Mouse (Mus musculus) C2C12 (cell line): ENCODE measurements at regions not wholly inside any gene's neighbourhood (a gene's known extent, or its start where the extent isn't known, plus 50 kb on each side); places are given as distances from the start of the nearest gene placed in this dataset.
A peak's percentile ranks its signal among the peaks of the same experiment; 100 is the strongest.

ENCODE experiments used
- H3K27me3 ChIP-seq: one replicate; pipeline ENCODE4 v1.6.1; 2011; ENCODE audit not compliant: control insufficient read depth, insufficient read depth, insufficient read length
- H3K36me3 ChIP-seq: one replicate; pipeline ENCODE4 v1.6.1; 2011; ENCODE audit not compliant: control insufficient read depth, insufficient read depth
- H3K4me3 ChIP-seq: one replicate; pipeline ENCODE4 v1.5.1; 2011; ENCODE audit warnings: mild to moderate bottlenecking, control low read depth; ENCODE audit not compliant: poor library complexity, insufficient read depth, severe bottlenecking
- H3K79me2 ChIP-seq: one replicate; pipeline ENCODE4 v1.6.1; 2011; ENCODE audit not compliant: control insufficient read depth, insufficient read depth
- H3K79me3 ChIP-seq: one replicate; pipeline ENCODE4 v1.6.1; 2011; ENCODE audit warnings: low read depth, control low read depth
- H3ac ChIP-seq: one replicate; pipeline ENCODE3; 2011; ENCODE audit warnings: low read depth; ENCODE audit not compliant: control insufficient read depth, insufficient read length
- CEBPB ChIP-seq: IDR thresholded peaks from one replicate; pipeline ENCODE4 v1.6.1; 2011; ENCODE audit warnings: low read depth, mild to moderate bottlenecking, control low read depth, moderate library complexity
- CTCF ChIP-seq: IDR thresholded peaks from one replicate; pipeline ENCODE4 v1.5.1; 2011; ENCODE audit not compliant: control insufficient read depth, insufficient read depth, insufficient read length
- FOSL1 ChIP-seq: IDR thresholded peaks from one replicate; pipeline ENCODE4 v1.8.0; 2011; ENCODE audit warnings: mild to moderate bottlenecking, low read length; ENCODE audit not compliant: poor library complexity, insufficient read depth, severe bottlenecking
- MAX ChIP-seq: IDR thresholded peaks from one replicate; pipeline ENCODE4 v1.6.1; 2011; ENCODE audit warnings: mild to moderate bottlenecking, control low read depth
- MYOD1 ChIP-seq: IDR thresholded peaks from one replicate; pipeline ENCODE4 v1.6.1; 2011; ENCODE audit warnings: low read depth; ENCODE audit not compliant: control insufficient read depth, insufficient read length
- MYOG ChIP-seq: IDR thresholded peaks from one replicate; pipeline ENCODE4 v1.6.1; 2011; ENCODE audit not compliant: control insufficient read depth, insufficient read length; ENCODE audit errors: extremely low read depth
- USF1 ChIP-seq: IDR thresholded peaks from one replicate; pipeline ENCODE4 v1.6.1; 2011; ENCODE audit warnings: low read depth, mild to moderate bottlenecking, control low read depth, moderate library complexity

DNA sequence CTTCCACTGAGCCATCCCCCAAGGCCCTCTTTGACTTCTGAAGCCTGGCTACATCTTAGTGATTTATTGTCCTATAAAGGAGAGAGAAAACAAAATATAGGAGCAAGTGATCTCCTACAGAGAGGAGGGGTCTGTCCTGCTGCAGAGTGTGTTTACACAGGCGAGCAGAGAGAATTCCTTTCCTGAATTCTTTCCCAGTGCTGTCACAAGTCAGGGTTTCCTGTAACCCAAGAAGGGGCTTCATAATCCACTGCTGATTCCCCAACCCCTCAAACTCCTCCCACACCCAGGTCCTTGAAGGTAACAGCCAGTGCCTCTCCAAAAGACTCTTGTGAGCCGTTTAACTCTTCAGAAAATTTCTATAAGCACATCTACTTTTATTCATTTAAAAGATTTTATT is 66.8 kb upstream of the Tpm1 start:
- Histone ChIP-seq H3K79me3 (no peaks in the 10 kb centered on the region), H3ac (no peak overlapping the region), H3K36me3 (no peaks in the 10 kb centered on the region), H3K27me3 (no peaks in the 10 kb centered on the region), H3K4me3 (no peak overlapping the region), H3K79me2 (no peaks in the 10 kb centered on the region)
- TF ChIP-seq MAX (no peak), CTCF (no peak), MYOD1 (peak; percentile 45), FOSL1 (no peak), CEBPB (no peak)

DNA sequence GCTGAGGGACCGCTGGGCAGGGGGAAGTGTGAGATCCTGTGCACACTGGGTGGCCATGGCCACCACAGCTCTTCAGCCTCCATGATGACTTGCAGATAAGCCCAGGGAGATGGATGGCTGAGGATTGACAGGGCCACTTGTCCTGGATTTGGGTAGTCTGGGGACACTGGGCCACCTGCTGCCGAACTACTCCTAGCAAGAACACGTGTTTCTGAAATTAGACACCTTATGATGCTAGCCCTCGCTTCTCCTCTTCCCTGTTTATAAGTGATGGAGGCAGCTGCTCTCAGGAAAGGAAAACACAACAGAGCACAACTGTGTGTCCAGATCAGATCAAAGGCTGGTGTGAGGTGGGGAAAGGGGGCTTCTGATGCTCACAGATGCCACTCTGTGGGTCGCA is 64.9 kb upstream of the Tpm1 start:
- TF ChIP-seq MAX, result no peak
- TF ChIP-seq CEBPB, result no peak
- TF ChIP-seq MYOD1, result peak; percentile 93
- no peak for TF ChIP-seq FOSL1
- H3K4me3 ChIP-seq, result no peak overlapping the region
- H3ac ChIP-seq, result no peak overlapping the region
- no peaks in the 10 kb centered on the region for H3K36me3 ChIP-seq
- no peaks in the 10 kb centered on the region for H3K79me3 ChIP-seq
- no peaks in the 10 kb centered on the region for H3K79me2 ChIP-seq
- no peaks in the 10 kb centered on the region for H3K27me3 ChIP-seq

DNA sequence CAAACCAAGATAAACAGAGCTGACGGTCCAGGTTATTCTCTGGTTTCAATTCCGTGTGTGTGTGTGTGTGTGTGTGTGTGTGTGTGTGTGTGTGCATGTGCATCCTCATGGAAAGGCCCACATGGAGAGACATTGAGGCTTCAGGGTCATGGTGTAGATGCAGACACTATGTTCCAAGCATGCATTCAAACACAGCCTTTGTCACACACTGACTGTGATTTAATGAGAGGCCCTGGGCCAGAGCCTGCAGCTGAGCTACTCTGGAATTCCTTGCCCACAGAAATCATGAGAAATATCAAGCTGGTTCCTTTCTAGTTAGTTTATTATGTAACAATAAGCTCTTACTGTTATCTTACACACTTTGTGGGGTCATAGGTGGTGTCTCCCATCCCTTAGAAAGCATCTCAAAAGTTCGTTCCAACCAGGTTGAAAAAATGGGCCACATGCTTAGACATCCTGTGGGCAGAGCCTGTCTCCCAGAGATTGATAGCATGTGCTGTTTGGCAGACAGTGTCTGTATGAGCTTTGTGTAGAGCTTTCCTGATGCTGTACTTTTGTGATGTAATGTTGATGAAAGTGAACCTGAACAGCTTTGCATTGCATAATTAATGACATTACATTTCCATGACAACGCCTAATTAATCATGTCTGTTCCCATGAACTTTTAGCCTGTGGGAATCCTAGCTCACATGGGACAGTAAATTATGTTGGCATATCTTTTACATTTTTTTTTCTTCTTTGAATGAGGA is 62.8 kb upstream of the Tpm1 start:
- H3K79me3 ChIP-seq, result no peaks in the 10 kb centered on the region
- H3K4me3 ChIP-seq, result no peak overlapping the region
- H3K36me3 ChIP-seq, result no peaks in the 10 kb centered on the region
- TF ChIP-seq MYOD1 (no peak), USF1 (no peak), CTCF (no peak), FOSL1 (no peak), MYOG (no peak), CEBPB (no peak), MAX (no peak)
- H3K27me3 ChIP-seq, result no peaks in the 10 kb centered on the region
- H3K79me2 ChIP-seq, result no peaks in the 10 kb centered on the region
- no peak overlapping the region for H3ac ChIP-seq

DNA sequence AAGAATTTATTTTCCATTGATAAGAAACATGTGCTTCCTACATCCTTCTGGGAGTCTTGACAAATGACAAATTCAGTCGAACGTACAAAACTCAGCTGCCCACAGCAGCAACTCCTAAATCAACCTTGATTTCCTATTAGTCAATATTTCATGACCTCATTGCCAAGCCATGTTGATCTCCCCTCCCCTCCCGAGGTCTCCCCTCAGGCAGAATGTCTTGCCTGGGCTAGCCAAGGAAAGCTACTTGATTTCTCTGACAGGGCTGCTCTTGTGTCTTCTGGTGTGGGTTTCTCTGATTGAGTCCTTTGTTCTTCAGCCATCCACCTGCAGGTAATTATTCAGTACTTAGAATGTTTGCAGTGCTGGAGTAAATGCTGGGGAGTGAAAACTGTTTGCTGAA is 58.7 kb upstream of the Tpm1 start:
- no peak for TF ChIP-seq FOSL1
- no peak for TF ChIP-seq USF1
- no peak for TF ChIP-seq MAX
- Histone ChIP-seq H3K79me3 (no peaks in the 10 kb centered on the region), H3ac (no peak overlapping the region), H3K27me3 (no peaks in the 10 kb centered on the region), H3K4me3 (no peak overlapping the region), H3K79me2 (no peaks in the 10 kb centered on the region), H3K36me3 (no peaks in the 10 kb centered on the region)

DNA sequence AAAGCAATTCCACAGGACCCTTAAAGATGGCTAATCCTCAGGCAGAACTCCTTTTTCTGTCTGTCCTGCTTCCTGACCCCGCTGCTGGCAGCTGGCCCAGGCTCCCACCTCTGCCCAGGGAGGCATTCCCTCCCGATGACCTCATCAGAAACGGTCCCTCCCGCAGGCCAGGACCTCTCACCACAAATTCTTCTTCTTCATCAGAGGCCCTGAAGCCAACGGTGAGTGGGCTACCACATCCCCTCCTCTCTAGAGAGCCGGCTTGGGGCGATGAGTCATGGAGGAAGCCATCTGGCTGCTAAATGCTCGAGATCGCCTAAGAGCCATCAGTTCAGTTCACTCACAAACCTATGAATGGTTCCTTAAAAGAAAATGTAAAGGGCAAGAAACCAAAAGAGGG is 56.7 kb upstream of the Tpm1 start:
- H3K27me3 ChIP-seq, result no peaks in the 10 kb centered on the region
- TF ChIP-seq USF1 (no peak), MYOD1 (peak; percentile 58), MAX (no peak), FOSL1 (peak; percentile 2)
- no peaks in the 10 kb centered on the region for H3K79me3 ChIP-seq
- H3K79me2 ChIP-seq, result no peaks in the 10 kb centered on the region
- no peak overlapping the region for H3ac ChIP-seq
- H3K36me3 ChIP-seq, result no peaks in the 10 kb centered on the region
- no peak overlapping the region for H3K4me3 ChIP-seq

DNA sequence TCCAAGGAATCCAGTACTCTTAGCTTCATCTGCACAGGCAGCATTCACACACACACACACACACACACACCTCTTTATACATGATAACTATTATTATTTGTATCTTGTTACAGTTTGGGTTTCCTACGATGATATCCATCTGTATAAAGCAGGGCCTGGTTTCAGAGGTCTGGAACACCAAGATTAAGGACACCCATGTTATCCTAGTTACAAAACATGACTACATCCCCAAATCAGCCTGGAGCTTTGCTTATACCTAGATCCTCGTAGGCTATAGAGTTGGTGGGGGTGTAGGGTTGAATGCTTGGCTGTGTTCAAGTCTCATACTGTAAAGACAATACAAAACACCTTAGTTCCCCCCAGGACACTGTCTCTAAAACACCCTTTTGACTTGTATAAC is 56.0 kb upstream of the Tpm1 start:
- TF ChIP-seq USF1 (no peak), CEBPB (no peak), MAX (no peak), MYOD1 (no peak), FOSL1 (no peak), MYOG (no peak), CTCF (no peak)
- Histone ChIP-seq H3K27me3 (no peaks in the 10 kb centered on the region), H3K36me3 (no peaks in the 10 kb centered on the region), H3K79me3 (no peaks in the 10 kb centered on the region), H3K79me2 (no peaks in the 10 kb centered on the region), H3ac (no peak overlapping the region), H3K4me3 (no peak overlapping the region)
